In genomic region chr15:103121416-103121815, GRCm38 (mm10) we compare ENCODE assay signal across 10 mouse cellular contexts. TPM values are rescaled to one million over a fixed set of nuclear protein-coding genes. Genes with fewer than 3 reads are reported as not detected.
DNase-seq lines count a peak whose midpoint lies in the region; ATAC-seq and TF ChIP-seq lines count a peak whose summit lies in the region.
"Had no signal": no experiment of that assay in that cellular context is flagged by ENCODE, and none has a peak within 500 bp of the region (broad histone marks: within the 10 kb centered on the region; RNA-seq: fewer than 3 reads in every experiment).

No protein-coding gene starts in this region.

- H3K9ac ChIP-seq in kidney, embryonic 15.5 days, result no peak overlapping the region
- no peak overlapping the region for H3K9ac ChIP-seq in forebrain, embryonic 13.5 days

- no peak overlapping the region for H3K27ac ChIP-seq in left cerebral cortex, adult 2 months
- peak overlapping the region; percentile 29 for H3K27ac ChIP-seq in kidney, embryonic 15.5 days
- H3K27ac ChIP-seq in forebrain, embryonic 13.5 days, result no peak overlapping the region

- intact Hi-C loops in left cerebral cortex, adult 2 months (cut with DNase I), result loop anchor here (5.0 kb wide), 1 partner anchor 109 kb away; no protein-coding TSS in a partner anchor
- intact Hi-C loops in left cerebral cortex, postnatal 10 days (cut with DNase I), result no loop called here

- H3K4me3 ChIP-seq in left cerebral cortex, adult 2 months, result no peak overlapping the region
- H3K4me3 ChIP-seq in kidney, embryonic 15.5 days (replicated peaks), result no peak overlapping the region
- H3K4me3 ChIP-seq in forebrain, embryonic 13.5 days, result no peak overlapping the region

- H3K4me2 ChIP-seq in kidney, embryonic 15.5 days, result no peak overlapping the region
- no peak overlapping the region for H3K4me2 ChIP-seq in forebrain, embryonic 13.5 days
- H3K4me2 ChIP-seq: liver, embryonic 11.5 days had no signal

- no peak for DNase-seq in left cerebral cortex, adult 2 months (ENCODE audit: extremely low spot score in 1 of 2, low spot score in 2 of 2)
- DNase-seq in left cerebral cortex, postnatal 10 days (ENCODE audit: extremely low spot score in 1 of 2, low spot score in 2 of 2), result no peak
- DNase-seq in NIH3T3 (ENCODE audit: low read depth), result peak; percentile 47
- peak; percentile 71 to 80 for DNase-seq in adrenal gland, postnatal 36 days
- no peak for DNase-seq in lung, postnatal 25 days (ENCODE audit: low spot score)

- peak; percentile 20; the same call in 1 of the 2 replicates for ATAC-seq in kidney, embryonic 15.5 days (replicated peaks; ENCODE audit: low FRiP score)
- ATAC-seq in inflammation-experienced regulatory T-cells, adult 6 months, result no peak
- no peak for ATAC-seq in forebrain, embryonic 13.5 days
- ATAC-seq: forebrain, embryonic 14.5 days had no signal

- no peaks in the 10 kb centered on the region for H3K36me3 ChIP-seq in kidney, embryonic 15.5 days
- H3K36me3 ChIP-seq in forebrain, embryonic 13.5 days (ENCODE audit: poor library complexity, severe bottlenecking), result no peaks in the 10 kb centered on the region

- H3K9me3 ChIP-seq in kidney, embryonic 15.5 days (replicated peaks), result no peaks in the 10 kb centered on the region
- H3K9me3 ChIP-seq in forebrain, embryonic 13.5 days (replicated peaks), result no peaks in the 10 kb centered on the region

- peak; percentile 43 for TF ChIP-seq CTCF in left cerebral cortex, adult 2 months (IDR thresholded peaks at IDR 0.05)

- H3K4me1 ChIP-seq in kidney, embryonic 15.5 days, result peaks cover 85% of the 10 kb centered on the region
- peaks cover 5% of the 10 kb centered on the region; the same call in 1 of the 2 replicates for H3K4me1 ChIP-seq in forebrain, embryonic 13.5 days

- H3K27me3 ChIP-seq in kidney, embryonic 15.5 days, result peaks cover 59% of the 10 kb centered on the region
- peaks cover 81% of the 10 kb centered on the region for H3K27me3 ChIP-seq in forebrain, embryonic 13.5 days

- 10% methylated on average over 5 of the region's 5 CpGs for WGBS in kidney, embryonic 15.5 days
- 49% methylated on average over 5 of the region's 5 CpGs for WGBS in forebrain, embryonic 13.5 days

RNA-seq across cellular contexts. Expression of gene Smug1, which starts 45.5 kb away (rescaled TPM):
- total RNA-seq in left cerebral cortex, adult 2 months (2021), result 10 to 100 TPM; 20.7 to 23.2 TPM
- total RNA-seq in left cerebral cortex, postnatal 10 days (2021), result 10 to 100 TPM; 17.5 to 18.2 TPM
- total RNA-seq in adrenal gland, postnatal 36 days (2021), result 10 to 100 TPM; 11.9 to 13.0 TPM
- polyA plus RNA-seq in kidney, embryonic 15.5 days (2015; fragmentation: Nextera tagmentation; extraction: Ambion mirVana), result 17.7 and 18.0 TPM in 2 replicates
- 1 to 10 TPM; 3.8 to 7.3 (median 6.4) TPM for polyA plus RNA-seq in inflammation-experienced regulatory T-cells, adult 6 months (2017; shearing (Covaris generic))
- 24.4 and 27.3 TPM in 2 replicates for polyA plus RNA-seq in forebrain, embryonic 13.5 days (2015; fragmentation: Nextera tagmentation; extraction: Ambion mirVana)

Comparison
In these comparisons a context has a peak if more than half of its experiments do, and no peak if none do; other contexts are left out.
1. DNase-seq: peak in NIH3T3 (single experiment) and adrenal gland, postnatal 36 days (2 of 2); none in left cerebral cortex, adult 2 months (0 of 2), left cerebral cortex, postnatal 10 days (0 of 2) and lung, postnatal 25 days (single experiment).